Mouse (Mus musculus): ENCODE results near the gene Mss51.

Mss51 gene

DNA sequence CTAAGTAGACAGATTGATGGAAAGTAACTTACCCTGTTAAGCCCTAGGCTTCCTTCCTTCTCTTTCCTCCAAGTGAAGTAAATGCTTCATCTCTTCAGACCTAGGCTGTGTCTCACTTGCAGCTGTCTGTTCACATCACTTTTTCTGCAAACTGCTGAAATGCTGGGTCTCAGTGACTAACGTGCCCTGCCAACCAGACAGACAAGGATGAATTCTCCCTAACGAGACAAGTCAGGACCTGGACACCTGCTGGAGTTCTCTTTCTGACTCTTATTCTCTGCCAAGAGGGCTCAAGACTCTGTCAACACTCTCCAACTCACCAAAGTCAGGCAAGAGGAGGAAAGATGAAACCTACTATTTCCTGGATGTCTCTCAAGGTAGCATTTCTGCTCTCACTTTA lies at the start of gene Mss51:
TSS of gene Mss51 (minus strand) at position 299 of the 400 bp plus-strand sequence.
- in situ Hi-C loops (cut with MboI, MseI): no loop called here

DNA sequence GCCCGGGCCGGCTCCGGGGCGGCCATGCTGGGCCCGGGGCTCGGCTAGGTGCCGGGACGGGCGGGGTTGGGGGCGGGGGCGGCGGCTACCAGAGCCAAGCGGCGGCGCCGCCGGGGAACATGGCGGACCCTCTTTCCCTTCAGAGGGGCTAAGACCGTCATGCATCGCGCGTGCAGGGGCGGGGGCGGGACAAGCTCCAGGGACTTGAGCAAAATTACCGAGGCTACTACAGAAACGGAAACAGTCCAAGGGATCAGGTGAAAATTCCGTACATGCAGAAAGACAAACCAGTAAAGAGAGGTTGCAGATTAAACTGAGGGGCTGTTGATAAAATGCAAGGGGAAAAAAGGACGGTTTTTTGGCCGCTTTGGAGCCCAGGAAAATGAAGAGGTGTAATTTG lies 49.7 kb upstream of the Mss51 start, which contains the start of gene Ppp3cb:
TSS of gene Ppp3cb (minus strand) at position 159 of the 400 bp plus-strand sequence.
- in situ Hi-C loops (cut with MboI, MseI): no loop called here

DNA sequence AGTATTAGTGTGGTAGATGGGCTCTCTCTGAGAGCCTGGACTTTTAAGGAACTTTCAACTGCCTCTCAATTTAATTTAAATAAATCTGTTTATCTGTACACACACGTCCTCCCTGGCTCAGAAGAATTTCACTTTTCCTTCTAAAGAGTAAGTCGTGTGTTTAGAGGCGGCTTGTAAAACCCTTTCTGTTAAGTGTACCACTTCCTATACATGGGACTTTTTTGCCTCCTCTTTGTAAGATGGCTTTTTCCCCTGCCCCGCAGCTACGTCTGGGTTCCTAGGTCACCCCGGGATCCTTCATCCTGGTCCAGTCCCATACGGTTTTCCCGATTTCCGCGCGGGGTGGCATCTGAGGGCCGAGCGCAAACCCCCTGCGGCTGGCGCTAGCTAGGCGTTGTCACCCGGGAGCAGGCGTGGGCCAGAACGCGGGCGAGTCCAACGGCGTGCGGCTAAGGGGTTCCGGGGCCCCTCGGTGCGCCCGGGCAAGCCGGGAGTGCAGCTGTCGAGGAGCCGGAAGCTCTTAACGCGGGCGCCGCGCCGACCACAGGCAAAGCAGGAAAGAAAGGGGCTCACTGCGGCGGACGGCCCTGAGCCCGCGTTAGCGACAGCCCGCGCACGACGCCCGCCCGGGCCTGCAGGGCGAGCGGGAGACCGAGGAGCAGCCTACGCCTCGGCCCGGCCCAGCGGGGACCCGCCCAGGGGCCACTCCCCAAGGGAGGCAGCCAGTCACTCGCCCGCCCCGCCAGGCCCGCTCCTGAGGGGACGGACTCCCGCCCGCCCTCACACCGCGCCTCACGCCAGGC lies 49.0 kb upstream of the Mss51 start:
- in situ Hi-C loops (cut with MboI, MseI): no loop called here

DNA sequence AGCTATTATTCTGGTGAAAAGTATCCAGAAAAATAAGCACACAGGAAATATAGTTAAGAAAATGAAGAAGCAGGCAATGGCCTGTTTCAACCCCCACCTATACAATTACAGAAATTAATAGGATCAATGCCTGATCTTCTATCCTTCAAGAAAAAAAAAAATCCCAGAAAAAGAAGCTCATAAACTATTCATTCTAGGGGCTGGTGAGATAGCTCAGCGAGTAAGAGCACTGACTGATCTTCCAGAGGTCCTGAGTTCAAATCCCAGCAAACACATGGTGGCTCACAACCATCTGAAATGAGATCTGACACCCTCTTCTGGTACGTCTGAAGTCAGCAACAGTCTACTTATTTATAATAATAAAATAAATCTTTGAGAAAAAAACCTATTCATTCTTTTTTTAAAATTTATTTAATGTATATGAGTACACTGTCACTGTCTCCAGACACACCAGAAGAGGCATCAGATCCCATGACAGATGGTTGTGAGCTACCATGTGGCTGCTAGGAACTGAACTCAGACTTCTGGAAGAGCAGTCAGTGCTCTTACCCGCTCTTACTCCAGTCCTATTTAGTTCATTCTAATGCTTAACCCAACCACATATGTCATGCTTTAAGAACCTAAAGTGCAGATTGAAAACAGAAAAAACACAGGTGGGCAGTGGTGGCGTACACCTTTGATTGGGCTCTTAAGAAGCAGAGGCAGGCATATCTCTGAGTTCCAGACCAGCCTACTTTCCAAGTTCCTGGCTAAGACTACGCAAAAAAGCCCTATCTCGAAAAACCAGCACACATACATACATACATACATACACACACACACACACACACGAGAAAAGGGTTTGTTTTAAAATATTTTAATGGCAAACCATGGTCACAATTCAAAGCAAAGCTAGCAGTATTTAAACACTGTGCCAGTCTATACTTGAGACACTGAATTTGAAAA lies 48.0 kb upstream of the Mss51 start:
- in situ Hi-C loops (cut with MboI, MseI): no loop called here

DNA sequence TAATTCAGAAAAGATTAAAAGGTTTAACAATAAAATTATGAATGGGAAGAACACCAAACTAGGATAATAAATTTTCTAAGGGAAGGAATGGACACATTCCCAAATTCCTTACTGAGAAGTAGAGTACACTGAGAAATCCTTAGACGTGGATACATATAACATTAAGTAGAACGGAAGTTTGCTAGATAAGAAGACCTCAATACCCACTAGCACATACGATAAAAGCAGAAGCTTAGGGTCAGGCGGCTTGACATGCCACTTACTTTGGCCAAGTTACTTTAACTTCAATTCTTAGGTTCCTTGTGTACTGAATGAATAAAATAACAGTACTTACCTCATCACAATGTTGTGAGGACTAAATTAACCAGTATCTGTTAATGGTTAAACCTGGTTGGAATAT lies 32.9 kb upstream of the Mss51 start:
- in situ Hi-C loops (cut with MboI, MseI): loop anchor here (10.0 kb wide), 1 partner anchor 1305 kb away; no protein-coding TSS in a partner anchor

DNA sequence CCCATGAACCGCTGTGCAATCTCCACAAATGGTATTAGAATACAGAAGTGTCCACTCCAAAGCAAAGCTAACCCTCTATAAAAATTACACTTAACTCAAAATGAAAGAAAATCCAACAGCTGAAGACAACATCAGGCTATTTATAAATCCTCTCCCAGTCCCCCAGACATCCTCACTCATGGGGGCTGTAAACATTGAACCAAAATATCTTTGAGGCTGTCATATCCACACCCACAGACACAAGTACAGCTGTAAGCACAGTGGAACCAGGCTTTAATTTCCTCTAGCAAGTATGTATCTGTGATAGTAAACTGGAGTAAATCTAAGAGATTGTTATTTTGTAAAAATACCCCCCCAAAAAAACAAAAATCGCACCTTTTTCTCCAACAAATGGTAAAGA lies 23.5 kb upstream of the Mss51 start:
- in situ Hi-C loops (cut with MboI, MseI): no loop called here

DNA sequence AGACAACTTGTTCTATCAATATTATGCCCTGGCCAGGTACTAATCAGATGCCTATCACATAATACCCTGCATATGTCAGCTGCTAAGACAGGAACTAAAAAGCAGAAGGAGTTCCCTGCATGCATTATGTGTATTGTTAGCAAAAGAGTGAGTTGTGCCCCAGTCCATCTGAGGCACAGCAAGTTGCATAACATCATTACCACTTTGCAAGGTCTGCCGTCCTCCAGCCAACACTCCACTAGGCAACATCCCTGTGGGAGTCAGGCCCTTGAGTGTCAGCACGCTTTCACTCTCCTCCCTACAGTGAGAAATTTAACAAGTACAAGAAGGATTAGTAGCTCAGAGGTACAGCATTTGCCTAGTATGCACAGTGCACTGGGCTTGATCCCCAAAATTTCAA lies 11.7 kb upstream of the Mss51 start:
- in situ Hi-C loops (cut with MboI, MseI): no loop called here

DNA sequence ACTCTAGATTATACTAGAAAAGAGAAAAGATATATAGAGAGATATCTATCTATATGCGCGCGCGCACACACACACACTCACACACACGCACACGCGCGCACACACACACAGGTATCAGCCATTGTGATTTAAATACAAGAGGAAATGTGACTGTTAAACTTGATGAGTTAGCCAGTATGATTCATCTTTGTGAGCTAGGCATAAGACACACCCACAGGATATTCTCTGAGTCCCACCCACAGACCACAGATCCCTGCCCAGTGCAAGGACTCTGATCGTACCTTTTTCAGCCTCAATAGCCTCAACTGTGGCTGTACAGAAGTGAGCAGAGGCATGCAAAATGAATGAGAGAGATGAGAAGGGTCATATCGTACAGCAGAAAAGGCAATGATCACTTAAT lies 6.3 kb upstream of the Mss51 start:
- in situ Hi-C loops (cut with MboI, MseI): no loop called here

DNA sequence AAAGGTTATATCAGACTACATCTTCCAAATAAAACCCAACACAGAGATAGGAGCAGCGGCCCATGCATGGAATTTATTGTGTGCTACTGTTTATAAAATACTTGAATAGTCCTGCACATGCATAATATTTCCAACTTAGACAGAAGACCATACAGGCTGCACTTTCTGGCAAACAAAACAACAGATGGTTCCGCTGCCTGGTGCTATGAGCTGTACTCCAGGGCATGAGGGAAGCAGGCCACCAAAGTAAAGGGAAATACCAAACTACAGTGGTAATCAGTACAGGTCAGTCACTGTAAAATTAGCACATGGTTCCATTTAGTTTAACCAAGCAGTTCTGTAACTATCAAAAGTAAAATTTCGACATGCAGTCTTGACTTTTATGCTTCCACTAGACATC lies 3.3 kb upstream of the Mss51 start:
- in situ Hi-C loops (cut with MboI, MseI): no loop called here

DNA sequence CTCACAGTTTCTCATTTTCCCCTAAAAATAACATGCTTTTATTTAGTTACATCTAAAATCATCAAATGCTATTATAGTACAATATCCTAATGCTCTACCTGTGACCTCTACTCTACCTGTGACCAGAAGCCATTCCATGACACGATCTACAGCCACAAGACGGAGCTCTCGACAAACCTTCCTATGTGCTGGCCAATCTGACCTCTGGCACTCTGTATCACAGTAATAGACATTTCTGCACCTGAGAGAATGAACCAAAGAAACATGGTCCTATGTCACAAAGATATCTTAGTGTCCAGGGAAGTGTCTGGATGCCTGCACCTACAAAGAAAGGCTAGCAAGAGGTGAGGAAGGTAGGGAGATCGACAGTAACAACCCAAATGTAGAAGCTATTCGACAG lies 10.7 kb downstream of the Mss51 start:
- in situ Hi-C loops (cut with MboI, MseI): no loop called here

DNA sequence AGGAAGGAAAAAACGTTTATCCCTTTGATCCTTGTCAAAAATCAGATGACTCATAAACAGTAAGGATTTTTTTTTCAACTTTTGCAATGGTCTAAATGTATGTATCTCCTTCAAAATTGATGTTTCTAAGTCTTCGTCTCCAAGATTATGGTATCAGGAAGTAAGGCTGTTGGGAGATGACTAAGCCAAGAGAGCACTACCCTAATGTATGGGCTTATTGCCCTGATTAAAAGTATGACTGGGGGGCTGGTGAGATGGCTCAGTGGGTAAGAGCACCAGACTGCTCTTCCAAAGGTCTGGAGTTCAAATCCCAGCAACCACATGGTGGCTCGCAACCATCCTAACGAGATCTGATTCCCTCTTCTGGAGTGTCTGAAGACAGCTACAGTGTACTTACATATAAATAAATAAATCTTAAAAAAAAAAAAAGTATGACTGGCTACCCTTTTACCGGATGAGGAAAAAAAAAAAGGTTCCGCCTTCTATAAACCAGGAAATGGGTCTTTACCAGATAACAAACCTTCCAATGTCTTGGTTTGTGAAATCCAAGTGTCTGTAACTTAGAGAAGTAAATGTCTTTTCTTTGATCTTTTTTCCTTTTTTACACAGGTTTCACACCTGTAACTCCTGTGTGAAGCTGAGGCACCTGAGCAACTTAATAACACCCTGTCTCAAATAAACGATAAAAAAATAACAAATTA lies 14.5 kb downstream of the Mss51 start:
- in situ Hi-C loops (cut with MboI, MseI): no loop called here

DNA sequence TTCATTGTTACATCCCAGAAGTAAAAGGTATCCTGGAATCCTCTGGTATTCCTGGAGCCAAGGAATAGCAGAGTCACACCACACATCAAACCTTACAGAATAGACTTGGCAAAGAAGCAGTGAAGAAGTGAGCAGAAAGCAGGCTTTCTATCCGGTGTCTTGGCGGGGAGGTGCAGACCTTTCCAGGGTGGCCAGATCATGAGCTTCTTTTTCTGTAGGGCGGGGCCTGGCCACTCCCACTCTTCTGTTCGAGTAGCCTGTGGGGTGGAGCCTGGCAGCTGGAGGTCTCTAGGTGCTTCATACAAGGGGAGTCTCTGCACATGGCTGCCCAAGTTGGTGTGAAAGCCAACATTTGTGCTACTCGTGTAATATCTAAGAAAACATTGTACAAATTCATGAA lies 15.5 kb downstream of the Mss51 start:
- in situ Hi-C loops (cut with MboI, MseI): no loop called here

DNA sequence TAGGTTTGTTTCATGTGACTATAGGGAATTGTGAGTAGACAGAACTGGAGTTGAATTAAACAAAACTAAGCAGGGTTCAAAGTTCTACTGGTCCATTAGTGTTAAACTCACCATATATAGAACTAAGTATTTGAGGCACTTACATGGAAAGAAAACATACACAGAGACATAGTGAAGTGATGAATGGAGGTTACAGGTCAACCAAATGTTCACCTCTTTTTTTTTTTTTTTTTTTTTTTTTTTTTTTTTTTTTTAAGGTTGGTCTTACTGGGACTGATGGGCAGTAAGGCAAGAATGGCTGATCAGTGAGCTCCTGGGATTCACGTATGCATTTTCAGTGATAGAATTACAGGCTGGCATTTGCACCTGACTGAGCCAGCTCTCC lies 16.5 kb downstream of the Mss51 start:
- in situ Hi-C loops (cut with MboI, MseI): no loop called here

DNA sequence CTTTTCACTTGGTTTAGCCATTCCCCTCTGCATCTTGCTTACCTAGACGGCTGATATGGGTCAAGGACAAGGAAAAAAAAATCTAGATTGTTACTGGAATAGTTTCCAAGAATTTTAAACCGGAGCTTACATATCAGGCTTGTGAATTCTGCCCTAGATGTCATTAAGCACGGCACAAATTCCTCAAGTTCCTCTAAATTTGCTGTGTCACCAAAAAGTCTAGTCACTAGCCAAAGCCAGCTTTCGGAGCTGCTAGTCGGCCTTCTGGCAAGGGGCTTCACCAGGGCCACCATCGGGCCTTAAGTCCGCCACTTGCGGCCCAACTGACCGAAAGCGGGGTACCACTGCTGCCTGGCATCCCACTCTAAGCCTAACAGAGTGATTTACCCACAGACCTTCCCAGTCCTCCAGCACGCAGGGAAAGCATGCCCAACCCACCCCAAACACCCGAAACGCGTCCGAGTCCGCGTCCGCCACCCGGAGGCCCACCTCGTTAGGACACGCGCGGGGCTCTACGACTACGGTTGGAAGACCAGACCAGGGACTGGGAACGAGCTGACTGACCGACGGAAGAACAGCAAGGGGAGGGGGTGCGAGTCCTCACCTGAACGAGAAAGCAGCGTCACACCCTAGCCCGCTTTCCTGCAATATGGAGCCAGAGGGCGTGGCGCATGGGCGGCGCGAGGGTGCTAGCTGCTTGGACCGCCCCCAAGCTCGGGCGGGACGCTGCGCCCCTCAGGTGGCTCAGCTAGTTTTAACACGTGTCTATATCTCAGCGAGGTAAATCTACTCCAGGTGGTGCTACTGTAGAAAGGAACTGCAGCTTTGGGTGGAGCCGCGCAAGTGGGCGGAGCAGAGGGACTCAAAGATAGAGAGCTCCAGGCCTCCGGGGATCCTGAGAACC lies 17.2 kb downstream of the Mss51 start, which contains the start of gene Anxa7:
TSS of gene Anxa7 (minus strand) at position 843 of the 904 bp plus-strand sequence.
- in situ Hi-C loops (cut with MboI, MseI): no loop called here

DNA sequence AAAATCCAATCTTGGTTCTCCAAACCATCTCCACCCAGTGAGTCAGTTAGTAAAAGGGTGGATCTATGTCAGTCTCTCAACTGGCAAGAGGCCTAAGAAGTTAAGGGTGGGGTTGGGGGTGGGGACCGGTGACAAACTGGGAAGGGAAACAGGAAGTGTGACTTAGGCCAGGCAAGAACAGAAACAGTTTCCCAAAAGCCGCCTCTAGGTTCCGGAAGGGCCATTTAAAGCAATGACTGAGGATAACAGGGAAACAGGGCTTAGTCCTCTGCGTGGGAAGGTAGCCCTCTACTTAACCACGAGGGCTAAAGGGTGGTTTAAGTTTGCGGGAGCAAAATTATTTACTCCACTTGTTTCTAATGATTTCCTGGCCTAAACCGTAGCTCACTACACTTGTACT lies 17.9 kb downstream of the Mss51 start:
- in situ Hi-C loops (cut with MboI, MseI): no loop called here

DNA sequence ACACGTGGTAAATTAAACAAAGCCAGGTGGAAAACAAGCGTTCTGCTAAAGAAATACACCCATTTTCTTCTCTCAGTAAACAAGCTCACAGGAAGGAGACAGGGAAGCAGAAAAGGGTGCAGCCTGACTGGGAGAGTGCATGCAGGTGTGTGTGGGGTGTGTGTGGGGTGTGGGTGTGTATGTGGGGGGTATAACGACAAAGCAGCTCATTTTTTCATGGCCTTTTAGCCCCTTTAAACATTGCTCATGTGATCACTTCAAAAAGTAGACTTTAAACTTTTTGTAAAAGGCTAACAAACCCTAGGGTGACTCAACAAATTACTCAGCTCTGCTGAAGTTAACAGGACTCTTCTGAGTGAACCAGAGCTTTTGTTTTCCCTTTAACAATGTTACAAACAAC lies 18.3 kb downstream of the Mss51 start:
- in situ Hi-C loops (cut with MboI, MseI): no loop called here

DNA sequence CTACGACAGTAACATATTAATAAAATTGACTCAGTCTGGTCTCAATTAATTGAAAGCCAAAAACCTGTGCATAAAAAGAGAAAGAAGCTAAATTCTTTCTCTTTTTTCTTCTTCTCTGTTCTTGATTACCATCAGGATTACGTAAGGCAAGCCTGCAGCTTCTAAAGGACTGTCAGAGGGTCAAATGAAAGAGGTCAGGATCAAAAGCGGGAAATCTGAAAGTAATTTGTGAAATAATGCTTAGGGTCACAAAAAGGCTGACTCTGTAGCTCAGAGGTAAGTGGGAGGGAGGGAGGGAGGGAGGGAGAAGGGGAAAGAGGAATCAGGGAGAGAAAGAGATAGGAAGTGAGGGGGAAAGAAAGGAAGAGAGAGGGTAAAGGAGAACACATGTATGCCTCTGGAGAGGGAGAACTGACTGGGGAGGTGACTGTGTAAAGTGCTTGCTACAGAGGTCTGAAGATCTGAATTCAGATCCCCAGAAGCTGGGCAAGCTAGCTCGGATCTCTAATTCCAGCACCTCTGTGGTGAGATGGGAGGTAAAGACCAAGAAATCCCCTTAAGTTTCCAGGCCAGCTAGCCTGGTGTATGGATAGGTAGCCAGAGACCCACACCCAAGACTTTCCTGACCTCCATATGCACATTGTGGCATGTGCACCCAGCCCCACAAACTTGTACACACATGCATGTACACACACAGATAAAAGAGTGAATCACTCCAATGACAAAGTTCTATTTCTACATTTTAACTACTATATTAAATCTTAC lies 19.3 kb downstream of the Mss51 start:
- in situ Hi-C loops (cut with MboI, MseI): no loop called here

DNA sequence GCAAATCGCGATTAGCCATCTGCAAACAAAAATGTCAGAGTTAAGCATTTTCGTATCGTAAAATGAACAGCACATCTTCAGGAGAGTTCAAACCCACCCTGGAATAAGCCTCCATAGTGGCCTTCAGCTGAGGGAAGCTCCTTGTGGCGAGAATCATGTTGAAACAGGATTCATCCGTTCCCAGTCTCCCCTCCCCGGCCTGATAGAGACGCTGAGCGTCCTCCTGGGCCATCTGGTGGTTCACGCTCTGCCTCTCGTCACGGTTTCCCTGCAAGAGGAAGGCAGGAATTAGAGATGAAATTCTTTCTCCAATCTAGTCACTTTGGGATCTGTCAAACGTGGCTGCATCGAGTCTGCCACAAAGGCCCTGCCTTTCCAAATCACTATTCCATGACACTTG lies 36.5 kb downstream of the Mss51 start:
- in situ Hi-C loops (cut with MboI, MseI): no loop called here

DNA sequence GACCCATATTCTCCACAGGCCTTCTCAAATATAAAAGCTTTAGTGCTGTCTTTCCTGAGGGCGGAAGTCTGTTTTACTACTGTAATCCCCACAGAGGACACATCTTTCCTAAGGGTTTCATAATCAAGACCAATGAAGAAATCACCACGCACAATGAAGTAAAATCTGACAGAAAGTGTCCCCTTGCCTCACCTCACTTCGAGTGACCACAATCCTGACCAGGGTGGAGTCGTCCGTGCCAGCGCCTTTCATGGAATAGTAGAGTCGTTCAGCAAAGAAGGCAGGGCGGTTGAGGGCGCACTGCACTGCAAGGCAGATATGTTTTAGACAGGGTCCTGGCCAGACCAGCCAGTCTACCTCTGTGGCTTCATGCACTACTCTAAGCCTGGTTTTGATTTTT lies 38.3 kb downstream of the Mss51 start:
- in situ Hi-C loops (cut with MboI, MseI): no loop called here

DNA sequence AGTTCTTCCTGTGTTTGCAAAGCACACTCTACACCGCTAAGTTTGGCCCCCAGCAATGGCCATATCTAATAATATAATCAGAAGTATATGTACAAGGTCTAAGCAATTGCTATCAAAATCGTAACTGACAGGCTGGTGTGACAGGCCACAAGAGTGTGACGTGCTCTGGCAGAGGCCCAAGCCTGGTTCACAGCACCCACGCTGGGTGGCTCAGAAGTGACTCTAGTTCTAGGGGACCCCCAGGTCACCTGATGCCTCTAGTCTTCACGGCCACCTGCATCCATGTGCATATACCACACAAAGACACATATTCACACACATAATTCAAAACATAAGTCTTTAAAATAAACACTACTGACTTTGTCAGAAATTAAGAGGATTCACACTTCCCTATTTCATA lies 43.8 kb downstream of the Mss51 start:
- in situ Hi-C loops (cut with MboI, MseI): no loop called here
